8 mouse cellular contexts compared by ENCODE assay signal in genomic region chr3:157232723-157233122, GRCm38 (mm10).
DNase-seq lines count a peak whose midpoint lies in the region; ATAC-seq lines count a peak whose summit lies in the region.

No protein-coding gene starts in this region.

- 29% methylated on average over 5 of the region's 5 CpGs for WGBS in forebrain, embryonic 12.5 days
- WGBS in midbrain, embryonic 13.5 days, result 33% methylated on average over 5 of the region's 5 CpGs

- peak; percentile 55 for DNase-seq in right cerebral cortex, adult 18-20 months
- DNase-seq in right cerebral cortex, postnatal 25 days, result no peak
- DNase-seq in cerebellum, adult 11-12 months, result peak; percentile 35
- DNase-seq in kidney, postnatal 14 days, result peak; percentile 50
- DNase-seq in yolk sac, embryonic 10.5 days (ENCODE audit: low spot score), result no peak
- no peak for DNase-seq in spleen, postnatal 4 days (ENCODE audit: low spot score in 2 of 2)

- no peaks in the 10 kb centered on the region for H3K9me3 ChIP-seq in forebrain, embryonic 12.5 days
- no peaks in the 10 kb centered on the region for H3K9me3 ChIP-seq in midbrain, embryonic 13.5 days

- no peak overlapping the region for H3K4me3 ChIP-seq in forebrain, embryonic 12.5 days (replicated peaks)
- no peak overlapping the region for H3K4me3 ChIP-seq in midbrain, embryonic 13.5 days (replicated peaks)

- no peaks in the 10 kb centered on the region for H3K27me3 ChIP-seq in forebrain, embryonic 12.5 days
- no peaks in the 10 kb centered on the region for H3K27me3 ChIP-seq in midbrain, embryonic 13.5 days

- H3K36me3 ChIP-seq in forebrain, embryonic 12.5 days (replicated peaks), result no peaks in the 10 kb centered on the region
- H3K36me3 ChIP-seq in midbrain, embryonic 13.5 days, result no peaks in the 10 kb centered on the region

- no peak overlapping the region for H3K27ac ChIP-seq in forebrain, embryonic 12.5 days
- no peak overlapping the region for H3K27ac ChIP-seq in midbrain, embryonic 13.5 days

- no peak overlapping the region for H3K4me2 ChIP-seq in forebrain, embryonic 12.5 days
- no peak overlapping the region for H3K4me2 ChIP-seq in midbrain, embryonic 13.5 days (replicated peaks)

- 0 out of 2 replicates have a peak, but pooled peaks have one; percentile 45 for ATAC-seq in forebrain, embryonic 12.5 days (ENCODE audit: low FRiP score)
- 0 out of 2 replicates have a peak, but pooled peaks have one; percentile 40 for ATAC-seq in midbrain, embryonic 13.5 days

- H3K4me1 ChIP-seq in forebrain, embryonic 12.5 days, result no peaks in the 10 kb centered on the region
- no peaks in the 10 kb centered on the region for H3K4me1 ChIP-seq in midbrain, embryonic 13.5 days (replicated peaks)

- no peak overlapping the region for H3K9ac ChIP-seq in forebrain, embryonic 12.5 days
- H3K9ac ChIP-seq in midbrain, embryonic 13.5 days (replicated peaks), result no peak overlapping the region

Comparison
In these comparisons a context has a peak if more than half of its experiments do, and no peak if none do; other contexts are left out.
1. DNase-seq: peak in right cerebral cortex, adult 18-20 months (single experiment), cerebellum, adult 11-12 months (single experiment) and kidney, postnatal 14 days (single experiment); none in right cerebral cortex, postnatal 25 days (single experiment), yolk sac, embryonic 10.5 days (single experiment) and spleen, postnatal 4 days (0 of 2).